Mouse (Mus musculus) retina, postnatal 1 day (tissue): ENCODE results near the gene Slc39a3.

Experiments used
- DNase-seq: peaks from one replicate; pipeline ENCODE4 v3.0.0-alpha.2; 2012

The Slc39a3 gene

DNA sequence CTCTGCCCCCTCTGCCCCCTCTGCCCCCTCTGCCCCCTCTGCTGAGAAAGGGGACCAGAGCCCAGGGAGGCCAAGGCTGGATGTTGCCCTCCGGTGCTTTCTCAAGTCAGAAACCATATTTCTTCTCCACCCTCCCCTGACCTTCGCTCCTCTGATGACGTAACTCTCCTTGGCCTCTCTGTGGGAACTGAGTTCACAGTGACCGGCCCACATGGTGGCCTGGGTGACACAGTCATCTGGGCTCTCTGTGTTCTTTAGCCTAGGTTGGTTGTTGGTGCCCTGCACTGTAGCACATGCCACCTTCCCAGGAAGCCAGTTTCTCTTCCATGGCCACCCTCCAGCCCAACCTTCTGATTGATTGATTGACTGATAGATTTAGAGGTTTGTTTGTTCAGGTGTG lies 54.8 kb downstream of the Slc39a3 start:
- DNase-seq: no peak

DNA sequence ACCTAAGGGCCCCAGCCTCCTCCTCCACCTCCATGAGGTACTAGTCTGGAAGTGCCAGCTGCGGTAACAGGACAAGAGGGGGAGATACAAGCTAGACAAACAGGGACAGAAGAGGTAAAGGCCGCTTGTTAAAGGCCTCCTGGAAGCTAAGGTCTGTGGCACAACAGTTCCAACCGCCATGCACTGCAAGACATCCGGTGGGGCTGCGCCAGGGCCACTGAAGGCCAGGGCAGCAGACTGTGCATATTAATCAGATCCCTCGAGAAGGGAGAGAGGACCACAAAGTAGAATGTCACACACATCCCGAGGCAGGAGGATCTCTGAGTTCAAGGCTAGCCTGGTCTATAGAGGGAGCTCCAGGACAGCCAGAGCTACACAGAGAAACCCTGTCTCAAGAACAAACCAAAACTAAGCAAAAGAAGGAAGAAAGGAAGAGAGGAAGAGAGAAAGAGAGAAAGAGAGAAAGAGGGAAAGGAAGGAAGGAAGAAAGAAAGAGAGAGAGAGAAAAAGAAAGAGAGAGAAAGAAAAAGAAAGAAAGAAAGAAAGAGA lies 55.6 kb downstream of the Slc39a3 start:
- DNase-seq: no peak
